Mouse (Mus musculus) gastrocnemius, postnatal 4 days (tissue): ENCODE data around the gene Cox14. TPM values are rescaled to one million over a fixed set of nuclear protein-coding genes. Genes with fewer than 3 reads are reported as not detected.
"Not testable (repeated sequence)": the region's sequence is repeated elsewhere in the genome, so short reads cannot be mapped to it uniquely, and the experiment has no call there.

Experiments used
- DNase-seq, 2 experiments: peaks; one replicate each; pipeline ENCODE4 v3.0.0; 2021 to 2022; ENCODE audit warnings: low spot score in 2 of 2, mixed read lengths in 2 of 2
- total RNA-seq, 2 experiments: library from RNA; stranded (reverse); gene quantifications; 2 replicates each; pipeline ENCODE4 v1.2.3; 2021

Gene Cox14
- total RNA-seq, 2 experiments from 2014 or later: 125 to 144 TPM

GRCm38 (mm10) chr15:99724292-99725021 lies 961 bp upstream of the Cox14 start:
- DNase-seq: peak in 1 of 2 experiments; percentile 69

- DNase-seq: no peak
These were observed 1.1 kb downstream of the Cox14 start for GRCm38 (mm10) chr15:99726549-99726948.

- not testable (repeated sequence) for DNase-seq
These were observed 1.6 kb downstream of the Cox14 start for GRCm38 (mm10) chr15:99727039-99727438.

- no peak for DNase-seq
These were observed 2.1 kb downstream of the Cox14 start for GRCm38 (mm10) chr15:99727525-99727924.

GRCm38 (mm10) chr15:99728211-99728610 lies 2.8 kb downstream of the Cox14 start:
- DNase-seq: no peak

- DNase-seq: no peak
These were observed 3.8 kb downstream of the Cox14 start for GRCm38 (mm10) chr15:99729056-99729783.

- no peak for DNase-seq
These were observed 5.7 kb downstream of the Cox14 start for GRCm38 (mm10) chr15:99731167-99731566.

GRCm38 (mm10) chr15:99731678-99732077 lies 6.3 kb downstream of the Cox14 start:
- no peak for DNase-seq

- no peak for DNase-seq
These were observed 7.8 kb downstream of the Cox14 start for GRCm38 (mm10) chr15:99733186-99733585.

GRCm38 (mm10) chr15:99735631-99736030 lies 10.2 kb downstream of the Cox14 start:
- peak; percentile 100 for DNase-seq

GRCm38 (mm10) chr15:99736675-99737074 lies 11.3 kb downstream of the Cox14 start:
- DNase-seq: no peak

GRCm38 (mm10) chr15:99740229-99740628 lies 14.8 kb downstream of the Cox14 start:
- no peak for DNase-seq

- DNase-seq: no peak
These were observed 28.8 kb downstream of the Cox14 start for GRCm38 (mm10) chr15:99754204-99754603.

- DNase-seq: no peak
These were observed 42.0 kb downstream of the Cox14 start for GRCm38 (mm10) chr15:99767467-99767866.

- DNase-seq: no peak
These were observed 43.3 kb downstream of the Cox14 start for GRCm38 (mm10) chr15:99768761-99769160.

GRCm38 (mm10) chr15:99771004-99771500 lies 45.6 kb downstream of the Cox14 start:
- DNase-seq: no peak

GRCm38 (mm10) chr15:99771601-99772276 lies 46.3 kb downstream of the Cox14 start:
- peak in 1 of 2 experiments; percentile 43 for DNase-seq

GRCm38 (mm10) chr15:99772277-99772880 lies 47.0 kb downstream of the Cox14 start:
- peak; percentile 83 to 90 for DNase-seq

GRCm38 (mm10) chr15:99772881-99772924 lies 47.3 kb downstream of the Cox14 start, which contains the start of gene Cers5:
Gene Cers5, minus strand, starts transcription at chr15:99772885.
- not testable (repeated sequence) for DNase-seq

GRCm38 (mm10) chr15:99772925-99773324 lies 47.5 kb downstream of the Cox14 start:
- no peak for DNase-seq
